Mouse (Mus musculus) cerebral cortex, adult 2 months (tissue): Measurements from ENCODE around the gene Slc9a3.

Source experiments
- WGBS: fragments of 180-500 bp; shearing (Covaris S2); methylation state at CpG from one replicate; pipeline ENCODE4 v1.1.7; 2018; 5-methylcytosine and 5-hydroxymethylcytosine counted together

Slc9a3 gene

DNA sequence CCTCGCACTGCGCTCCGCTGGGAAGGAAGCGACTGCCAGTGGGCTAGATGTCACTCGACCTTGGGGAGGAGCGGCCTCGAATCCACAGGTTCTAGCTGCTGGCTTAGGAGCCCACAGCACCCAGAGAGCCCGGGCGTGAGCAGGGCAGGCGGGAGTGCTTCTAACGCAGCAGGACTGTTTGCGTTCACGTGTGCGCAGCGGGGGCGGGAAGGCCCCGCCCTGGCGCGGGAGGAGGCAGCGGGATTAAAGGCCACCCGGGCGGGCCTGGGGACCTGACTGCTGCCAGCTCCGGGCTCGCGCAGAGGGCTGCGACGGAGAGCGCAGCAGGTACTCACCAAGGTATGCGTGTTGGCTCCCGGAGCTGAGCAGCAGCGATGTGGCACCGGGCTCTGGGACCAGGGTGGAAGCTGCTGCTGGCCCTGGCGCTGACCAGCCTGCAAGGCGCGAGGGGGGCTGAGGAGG, at the start of gene Slc9a3:
TSS of gene Slc9a3 (plus strand) at position 317 of the 462 bp plus-strand sequence.
- 3% methylated on average over 35 of the region's 35 CpGs for WGBS

GRCm38 (mm10) chr13:74071714-74072113, 49.5 kb upstream of the Slc9a3 start:
- WGBS = 75% methylated on average over 3 of the region's 3 CpGs

- 90% methylated on average over 7 of the region's 7 CpGs for WGBS
Measured at GRCm38 (mm10) chr13:74073369-74073768, 47.9 kb upstream of the Slc9a3 start.

- WGBS = 64% methylated on average over 3 of the region's 3 CpGs
Measured at GRCm38 (mm10) chr13:74090265-74090664, 31.0 kb upstream of the Slc9a3 start.

DNA sequence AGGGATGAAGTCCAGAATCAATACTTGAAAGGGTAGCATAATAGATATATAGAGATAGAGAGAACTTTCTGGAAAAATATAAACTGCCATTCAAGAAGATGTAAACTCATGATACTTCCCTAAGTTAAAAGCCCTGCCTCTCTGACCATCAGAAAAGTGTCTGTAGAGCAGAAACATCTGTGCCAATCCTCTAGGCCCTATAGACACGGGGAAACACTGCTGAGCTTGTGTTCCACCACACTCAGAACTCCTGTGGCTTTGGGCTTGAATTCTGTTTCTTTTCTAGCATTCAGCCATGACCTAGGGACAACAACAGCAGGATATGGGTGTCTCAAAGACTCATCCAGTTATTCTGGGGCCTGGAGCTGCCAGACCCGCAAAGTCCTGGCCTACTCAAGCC, 25.3 kb upstream of the Slc9a3 start:
- WGBS = 70% methylated on average over 2 of the region's 2 CpGs

DNA sequence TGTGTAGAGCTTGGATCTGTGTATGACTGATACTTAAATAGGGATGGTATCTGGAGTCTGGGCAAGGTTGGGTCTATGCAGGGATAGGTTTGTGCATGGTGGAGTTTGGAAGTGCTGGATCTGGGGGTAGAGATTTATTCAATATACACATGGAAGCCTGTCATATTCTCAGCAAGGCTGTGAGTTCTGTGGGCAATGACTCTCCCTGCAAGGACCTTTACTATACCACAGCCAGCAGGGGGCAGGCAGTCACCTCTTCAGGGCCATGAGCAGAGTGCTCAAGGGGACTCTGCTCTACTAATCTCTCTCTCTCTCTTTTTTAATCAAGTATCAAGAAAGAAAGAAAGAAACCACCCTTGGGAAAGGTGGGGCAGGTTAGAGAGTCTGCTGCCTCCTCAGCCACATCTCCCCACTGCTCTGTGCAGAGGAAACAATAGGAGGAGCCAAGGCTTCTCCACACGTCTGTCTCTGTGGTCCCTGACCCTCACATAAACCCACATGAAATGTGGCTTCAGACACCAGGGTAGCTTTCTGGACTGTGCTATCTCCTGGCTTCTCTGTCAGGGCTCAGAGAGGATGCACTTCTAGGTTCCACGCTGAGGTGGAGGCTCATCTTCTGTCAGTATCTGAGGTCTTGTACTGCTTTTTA, 24.4 kb upstream of the Slc9a3 start:
- 52% methylated on average over 2 of the region's 2 CpGs for WGBS

- WGBS = 90% methylated on average over 6 of the region's 6 CpGs
Measured at GRCm38 (mm10) chr13:74098913-74099312, 22.3 kb upstream of the Slc9a3 start.

DNA sequence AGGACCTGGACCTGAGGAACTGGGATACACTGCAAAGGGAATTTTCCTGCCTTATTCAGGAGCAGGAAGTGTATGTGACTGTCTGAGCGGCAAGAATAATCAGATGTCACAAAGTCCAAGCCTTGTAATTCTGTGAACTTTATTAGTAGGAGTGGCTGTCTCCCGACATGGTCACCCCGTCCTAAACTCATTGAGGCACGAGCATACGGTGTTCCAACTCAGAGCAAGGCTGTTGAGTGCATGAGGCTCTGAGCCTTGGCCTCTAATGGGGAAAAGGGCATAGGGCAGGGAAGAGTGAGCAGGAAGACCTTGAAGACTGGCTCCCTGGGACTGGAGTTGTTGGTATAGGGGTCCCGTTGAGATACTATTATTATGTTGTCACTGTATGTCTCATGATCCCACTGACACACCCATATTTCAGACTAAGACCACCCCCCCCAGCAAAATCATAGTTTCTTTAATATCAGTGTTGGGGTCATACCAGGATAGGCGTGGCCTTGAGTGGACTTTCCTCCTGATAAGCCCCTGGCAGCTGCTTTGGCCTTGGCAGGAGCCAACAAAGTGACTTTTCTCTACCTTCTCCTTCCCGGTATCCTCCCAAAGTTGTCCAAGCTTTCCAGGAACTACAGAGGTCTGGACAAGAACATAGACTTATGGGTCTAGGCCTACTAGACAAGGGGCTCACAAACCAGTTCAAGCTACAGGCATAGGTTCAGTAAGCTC, 19.0 kb upstream of the Slc9a3 start:
- WGBS = 88% methylated on average over 8 of the region's 8 CpGs

- WGBS = 71% methylated on average over 4 of the region's 4 CpGs
Measured at GRCm38 (mm10) chr13:74102831-74103582, 18.2 kb upstream of the Slc9a3 start.

DNA sequence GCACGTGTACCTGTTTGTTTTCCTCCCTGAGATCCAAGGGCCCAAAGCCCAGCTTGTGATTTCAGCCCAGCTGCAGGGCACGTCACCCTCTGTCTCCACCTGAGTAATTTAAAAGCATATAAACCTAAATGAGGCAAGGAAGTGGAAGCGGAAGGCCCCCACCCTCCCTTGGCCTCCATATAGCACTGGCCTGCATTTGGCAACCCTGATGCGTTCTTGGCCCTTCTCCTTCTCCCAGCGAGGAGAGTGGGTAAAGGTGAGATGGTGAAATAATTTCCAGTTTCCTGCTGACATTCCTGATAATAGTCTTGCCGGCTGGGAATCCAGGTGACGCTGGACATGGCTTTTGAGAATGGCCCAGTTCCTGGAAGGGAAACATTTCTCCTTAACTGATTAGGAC, 16.8 kb upstream of the Slc9a3 start:
- 90% methylated on average over 7 of the region's 7 CpGs for WGBS

DNA sequence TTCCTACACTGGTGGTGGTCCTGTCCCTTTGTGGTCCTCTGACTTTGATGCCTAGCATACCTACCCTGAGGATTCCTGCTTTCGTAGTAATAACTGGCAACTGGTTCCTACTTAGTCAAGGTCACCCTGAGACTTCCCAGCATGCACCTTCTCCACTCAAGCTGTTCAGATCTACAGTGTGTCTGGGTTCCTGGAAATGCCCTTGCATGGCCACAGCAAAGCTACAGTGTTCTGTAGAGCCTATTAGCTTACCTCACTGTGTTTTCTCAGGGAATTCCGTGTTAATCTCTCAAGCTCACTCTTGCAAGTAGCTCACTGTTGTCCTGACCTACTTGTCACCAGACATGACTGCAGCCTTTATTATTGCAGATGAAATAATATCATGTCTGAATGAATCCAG, 13.8 kb upstream of the Slc9a3 start:
- WGBS = 94% methylated on average over 2 of the region's 2 CpGs

DNA sequence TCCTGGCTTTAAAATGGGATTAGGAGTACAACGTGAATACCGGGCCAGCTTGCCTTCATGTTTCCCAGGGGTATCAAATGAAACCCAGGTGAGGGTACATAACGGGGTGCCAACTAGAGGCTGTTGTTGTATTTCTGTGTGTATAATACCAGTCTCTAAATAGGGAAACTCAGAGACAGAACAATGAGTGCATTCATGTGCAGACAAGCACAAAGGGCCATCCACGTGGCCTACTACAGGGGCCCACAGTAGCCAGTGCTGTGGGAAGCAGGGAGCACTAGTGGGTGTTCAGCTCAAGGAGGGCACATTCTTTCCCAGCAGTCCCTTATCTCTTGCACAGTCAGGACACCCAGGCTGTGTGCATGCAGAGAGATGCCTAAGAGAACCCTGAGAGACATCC, 8.7 kb upstream of the Slc9a3 start:
- 69% methylated on average over 4 of the region's 4 CpGs for WGBS

DNA sequence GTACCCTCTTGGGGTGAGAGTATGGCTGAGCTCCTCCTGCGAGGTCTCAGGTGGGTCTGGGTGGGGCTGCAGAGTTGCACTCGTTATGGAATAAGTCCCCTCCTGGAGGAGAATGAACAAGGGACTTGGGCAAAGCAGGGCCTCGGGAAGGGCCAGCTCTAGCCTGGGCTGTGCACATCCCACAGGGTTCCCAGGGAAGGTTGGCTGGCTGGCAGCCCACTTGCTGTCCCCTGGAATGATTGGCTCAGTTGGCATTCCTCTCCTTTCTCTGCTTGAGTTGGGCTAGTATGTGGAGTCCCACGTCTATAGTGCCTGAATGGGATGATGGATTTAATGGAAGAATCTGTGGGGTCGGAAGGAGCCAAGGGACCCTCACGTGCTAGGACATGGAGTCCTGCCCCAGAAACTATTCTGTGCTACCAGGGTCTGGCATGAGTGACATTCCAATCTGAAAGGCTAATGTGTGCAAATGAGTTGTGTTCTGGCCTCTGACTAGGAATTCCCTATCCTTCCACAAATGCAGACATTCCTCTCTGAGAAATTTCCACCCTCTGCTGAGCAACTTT, 7.5 kb upstream of the Slc9a3 start:
- 51% methylated on average over 6 of the region's 6 CpGs for WGBS

- WGBS = 54% methylated on average over 14 of the region's 14 CpGs
Measured at GRCm38 (mm10) chr13:74121795-74122330, 606 bp downstream of the Slc9a3 start.

DNA sequence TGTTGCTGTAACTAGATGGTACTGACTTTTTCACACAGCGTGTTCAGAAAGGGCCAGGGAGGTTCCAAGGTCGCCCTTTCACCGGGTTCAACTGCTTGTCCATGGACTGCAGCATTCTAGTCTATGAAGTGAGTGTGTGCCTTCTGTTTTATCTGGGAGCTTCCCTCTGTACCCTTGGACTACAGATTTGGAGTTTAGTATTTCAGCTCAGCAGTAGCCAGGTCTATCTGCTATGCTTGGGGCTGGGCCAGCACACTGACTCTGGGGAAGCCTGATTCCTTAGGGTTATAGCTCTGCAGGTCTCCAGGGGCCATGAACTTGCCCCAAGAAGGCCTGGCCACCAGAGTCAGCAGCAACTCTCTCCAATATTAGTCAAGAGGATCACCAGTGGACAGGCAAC, 1.4 kb downstream of the Slc9a3 start:
- 84% methylated on average over 3 of the region's 3 CpGs for WGBS

DNA sequence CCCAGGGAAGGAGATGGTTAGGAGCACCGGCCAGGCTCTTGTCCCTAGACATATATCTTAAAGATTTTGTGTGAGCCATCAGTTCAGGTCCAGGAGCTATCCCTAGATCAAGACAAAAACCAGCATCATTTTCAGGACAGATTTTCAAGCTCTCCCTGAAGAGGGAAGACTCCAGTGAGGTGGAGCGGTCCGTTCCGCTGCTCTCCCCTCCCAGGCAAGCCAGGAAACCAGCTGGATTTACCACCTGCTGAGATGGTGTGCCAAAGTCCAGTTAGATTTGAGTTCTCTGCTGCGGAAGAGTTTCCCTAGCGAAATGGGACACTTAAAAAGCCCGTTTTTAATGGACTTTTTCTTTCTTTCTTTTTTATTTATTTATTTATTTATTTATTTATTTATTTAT, 6.3 kb downstream of the Slc9a3 start:
- 68% methylated on average over 7 of the region's 7 CpGs for WGBS

DNA sequence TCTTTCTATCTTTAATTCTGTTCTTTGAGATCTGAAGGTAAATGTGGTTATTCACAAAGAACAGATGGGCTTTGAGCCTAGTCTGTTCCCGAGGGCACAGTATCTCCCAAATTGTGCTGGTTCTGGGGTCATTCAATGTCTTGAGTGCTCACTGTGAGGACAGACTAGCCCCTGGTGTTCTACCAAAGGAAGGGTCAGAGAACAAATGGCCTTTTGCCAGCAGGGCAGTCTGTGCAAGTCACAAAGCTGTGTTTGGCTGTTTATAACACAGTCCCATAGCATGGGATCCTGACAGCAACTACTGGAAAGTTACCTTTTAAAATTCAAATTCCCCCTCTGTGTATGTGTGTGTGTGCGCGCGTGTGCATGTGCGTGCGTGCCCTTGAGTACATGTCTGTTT, 8.7 kb downstream of the Slc9a3 start:
- 91% methylated on average over 6 of the region's 6 CpGs for WGBS

- whole genome bisulfite sequencing = 88% methylated on average over 7 of the region's 7 CpGs
Measured at GRCm38 (mm10) chr13:74138906-74139647, 17.8 kb downstream of the Slc9a3 start.

GRCm38 (mm10) chr13:74140793-74141192, 19.5 kb downstream of the Slc9a3 start:
- WGBS = 96% methylated on average over 6 of the region's 6 CpGs

DNA sequence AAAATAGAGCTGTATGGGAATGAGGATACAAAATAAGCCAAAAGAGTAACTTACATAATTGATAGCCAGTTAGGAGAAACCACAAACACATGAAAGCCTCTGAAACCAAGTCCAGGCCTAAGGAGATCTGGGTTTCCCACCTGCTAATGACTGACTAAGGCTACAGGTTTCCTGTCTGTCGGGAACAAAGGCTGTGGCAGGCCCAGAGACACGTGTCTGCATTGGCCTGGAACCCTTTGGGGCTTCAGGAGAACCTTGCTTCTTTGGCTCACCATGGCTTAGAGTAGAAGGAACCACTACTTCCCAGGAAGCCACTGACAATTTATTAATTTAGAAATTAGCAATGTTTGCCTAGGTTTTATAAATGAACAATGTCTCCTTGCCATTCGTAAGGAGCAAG, 22.0 kb downstream of the Slc9a3 start:
- WGBS = 82% methylated on average over 3 of the region's 3 CpGs

DNA sequence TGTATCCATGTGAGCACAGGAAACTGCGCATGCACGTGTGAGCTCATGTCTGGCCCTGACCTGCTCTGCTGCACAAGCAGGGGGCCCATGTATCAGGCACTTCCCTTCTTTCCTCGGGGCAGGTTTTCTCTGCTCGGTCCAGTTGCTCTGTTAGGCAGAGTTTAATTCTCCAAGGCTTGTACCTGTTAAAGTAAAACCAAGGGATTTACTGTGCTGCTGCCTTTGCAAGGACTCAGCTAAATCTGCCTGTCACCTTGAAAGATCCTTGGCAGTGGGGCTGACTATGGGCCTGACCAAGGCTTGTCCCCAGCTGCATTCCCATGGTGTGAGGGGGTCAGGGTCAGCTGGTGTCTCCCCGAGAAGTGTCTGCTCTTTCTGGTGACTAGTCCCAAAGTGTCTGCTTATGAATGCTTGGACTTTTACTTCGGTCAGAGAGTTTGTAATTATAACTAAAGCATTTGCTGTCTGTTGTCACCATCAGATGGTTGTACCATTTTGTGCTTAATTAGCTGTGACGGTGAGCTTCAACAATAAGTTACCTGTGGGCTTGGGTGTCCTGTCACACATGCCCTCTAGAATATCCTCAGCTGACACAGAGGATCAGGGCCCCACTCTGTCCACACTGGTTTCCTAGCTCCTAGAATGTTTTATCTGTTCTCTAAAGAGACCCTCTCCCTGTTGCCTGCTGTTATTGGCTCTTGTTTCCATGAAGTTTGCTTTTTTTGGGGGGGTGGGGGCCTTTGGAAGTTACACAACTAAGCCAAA, 23.0 kb downstream of the Slc9a3 start:
- WGBS = 82% methylated on average over 7 of the region's 7 CpGs
